Mouse (Mus musculus): ENCODE measurements around the gene Pam.
A peak's percentile ranks its signal among the peaks of the same experiment; 100 is the strongest.
"Not testable (repeated sequence)": the region's sequence is repeated elsewhere in the genome, so short reads cannot be mapped to it uniquely, and the experiment has no call there.

The Pam gene

GRCm38 (mm10) chr1:98038252-98038651 lies 57.2 kb downstream of the Pam start:
- DNase-seq (ENCODE audit: low spot score in 2 of 2), result no peak

GRCm38 (mm10) chr1:98035736-98036135 lies 59.7 kb downstream of the Pam start:
- DNase-seq (ENCODE audit: low spot score in 2 of 2), result no peak

DNA sequence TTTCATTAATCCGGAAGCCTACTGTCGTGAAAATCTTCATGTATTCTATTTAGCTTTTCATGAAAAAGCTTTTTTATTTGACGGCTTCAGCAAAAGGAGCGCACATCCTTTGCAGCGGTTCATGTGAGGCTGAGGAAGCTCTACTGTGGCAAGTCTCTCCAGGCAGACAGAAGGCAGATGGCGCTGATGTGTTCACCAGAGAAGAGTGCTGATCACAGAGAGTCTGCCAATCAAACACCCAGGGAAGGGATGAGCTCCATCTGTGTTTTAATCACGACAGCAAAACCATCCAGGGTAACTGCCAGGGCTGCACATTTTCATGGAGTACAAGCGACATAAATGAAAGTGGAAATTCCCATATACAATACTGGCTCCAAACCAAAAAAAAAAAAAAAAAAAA lies 63.6 kb downstream of the Pam start:
- peak; percentile 82 to 90 for DNase-seq (ENCODE audit: low spot score in 2 of 2)

- DNase-seq (ENCODE audit: low spot score in 2 of 2), result no peak
Observed at GRCm38 (mm10) chr1:98029025-98029424, 66.4 kb downstream of the Pam start.

DNA sequence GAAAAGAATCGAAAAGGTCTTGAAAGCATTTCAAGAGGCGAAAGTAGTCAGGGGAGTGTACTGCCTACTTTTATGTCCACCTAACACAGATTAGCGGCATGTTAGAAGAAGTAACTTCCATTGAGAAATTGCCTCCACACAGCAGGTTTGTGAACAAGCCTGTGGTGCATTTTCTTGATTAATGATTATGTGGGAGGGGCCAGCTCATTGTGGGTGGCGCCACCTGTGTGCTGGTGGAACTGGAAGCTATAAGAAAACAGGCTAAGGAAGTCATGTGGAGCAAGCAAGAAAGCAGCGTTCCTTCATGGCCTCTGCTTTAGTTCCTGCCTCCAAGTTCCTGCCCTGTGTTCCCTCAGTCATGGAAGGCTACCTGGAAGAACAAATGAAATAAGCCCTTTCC lies 67.0 kb downstream of the Pam start:
- no peak for DNase-seq (ENCODE audit: low spot score in 2 of 2)

DNA sequence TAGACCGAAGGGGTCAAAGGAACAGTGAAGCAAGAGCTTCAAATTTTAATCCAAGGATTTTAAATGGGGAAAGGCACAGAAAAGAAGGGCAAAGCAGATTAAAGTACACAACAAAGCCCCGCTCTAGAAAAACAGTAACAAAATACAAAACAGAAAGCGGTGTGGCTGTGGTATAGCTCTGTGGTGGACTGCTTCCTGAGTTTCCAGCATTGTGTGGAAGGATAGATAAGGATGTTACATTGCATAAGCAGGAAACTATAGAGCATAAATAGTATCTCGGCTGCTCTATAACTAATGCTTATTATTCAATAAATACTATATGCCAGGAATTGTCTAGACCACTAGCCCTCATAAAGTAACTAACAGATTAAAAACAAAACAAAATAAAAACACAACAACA lies 67.5 kb downstream of the Pam start:
- no peak for DNase-seq (ENCODE audit: low spot score in 2 of 2)

DNA sequence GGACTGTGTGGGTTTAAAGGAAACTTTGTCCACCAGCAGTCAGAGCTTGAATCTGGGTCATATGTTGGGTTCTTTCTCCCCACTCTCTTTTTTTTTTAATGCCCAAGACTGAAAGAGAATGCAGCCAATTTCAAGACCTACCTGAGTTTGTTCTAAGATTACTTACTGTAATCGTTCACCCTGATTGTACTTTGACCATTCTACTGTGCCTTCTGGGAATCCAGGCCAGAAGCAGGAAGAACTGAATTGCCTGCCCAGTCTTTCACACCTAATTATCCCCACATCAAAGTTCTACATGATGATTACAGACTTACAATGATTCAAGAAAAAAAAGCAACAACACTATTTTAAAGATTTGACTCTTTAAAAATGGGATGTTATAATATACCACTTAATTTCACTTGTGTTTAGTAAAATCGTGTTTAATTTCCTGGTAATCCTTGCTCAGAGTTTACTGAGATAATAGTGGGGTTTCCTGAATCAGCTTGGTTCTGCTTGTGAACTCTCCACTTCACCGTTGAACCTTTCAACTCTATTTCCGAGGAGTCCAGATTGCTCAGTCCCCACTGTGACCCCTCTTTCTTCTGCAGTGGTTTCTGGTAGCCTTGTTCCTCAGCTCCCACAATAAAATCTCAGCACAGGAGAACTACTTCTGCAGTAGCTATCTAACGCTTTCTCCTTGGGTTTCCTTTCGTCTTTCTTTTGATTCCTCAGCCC lies 69.4 kb downstream of the Pam start:
- no peak for DNase-seq (ENCODE audit: low spot score in 2 of 2)

- DNase-seq (ENCODE audit: low spot score in 2 of 2), result no peak
Observed at GRCm38 (mm10) chr1:98023866-98024265, 71.6 kb downstream of the Pam start.

DNA sequence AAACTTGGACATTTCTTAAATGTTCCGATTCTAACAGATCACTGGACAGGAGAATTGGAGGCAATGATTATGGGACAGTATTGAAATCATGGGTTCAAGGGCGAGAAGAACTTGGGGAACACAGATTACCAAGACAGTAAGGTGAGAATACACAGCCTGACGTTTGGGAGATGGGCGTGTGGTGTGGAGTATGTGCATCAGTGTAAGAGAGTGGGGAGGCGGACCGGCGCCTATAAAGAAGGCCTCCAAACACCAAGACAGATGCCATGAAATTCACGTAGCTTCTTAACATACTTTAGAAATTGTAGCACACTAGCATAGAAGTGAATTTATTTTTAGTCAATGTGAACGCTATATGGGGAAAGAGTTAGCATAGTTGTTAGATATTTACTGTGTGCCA lies 76.5 kb downstream of the Pam start:
- no peak for DNase-seq (ENCODE audit: low spot score in 2 of 2)

DNA sequence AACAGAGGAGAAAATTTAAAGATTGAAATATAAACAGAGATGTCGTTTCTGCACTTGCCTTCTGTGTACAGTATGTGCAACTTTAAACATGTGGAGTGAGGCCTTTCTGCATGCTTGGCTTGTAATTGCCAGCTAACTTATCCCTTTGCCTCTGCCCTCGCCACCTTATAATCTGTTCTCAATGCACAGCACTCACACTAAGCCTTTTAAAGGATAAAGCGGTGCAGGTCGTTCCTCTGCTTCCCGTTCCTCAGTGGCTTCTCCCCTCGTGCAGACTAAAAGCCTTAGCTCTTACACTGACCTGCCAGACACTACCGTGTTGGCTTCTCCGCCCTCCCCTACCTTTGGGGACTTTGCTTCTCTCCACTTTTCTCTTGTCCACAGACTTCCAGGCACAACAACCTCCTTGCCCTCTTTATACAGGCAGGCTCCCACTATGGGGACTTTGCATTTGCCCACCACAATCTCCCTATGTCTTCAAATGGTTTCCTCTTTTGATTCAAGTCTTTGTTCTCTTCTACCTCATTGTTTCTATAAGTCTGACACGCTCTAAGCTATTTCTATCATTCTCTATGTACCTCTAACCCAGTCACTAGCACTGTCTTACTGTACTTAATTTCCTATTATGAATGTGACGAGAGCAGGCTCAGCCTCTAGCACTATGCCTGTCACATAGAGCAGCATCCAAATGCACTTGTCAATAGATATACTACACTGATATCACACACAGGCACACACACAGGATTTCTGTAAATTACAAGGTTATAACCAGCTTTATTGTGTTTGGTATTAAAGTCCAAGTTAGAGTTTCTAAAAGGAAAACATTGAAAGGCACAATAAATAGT lies 79.2 kb downstream of the Pam start:
- DNase-seq (ENCODE audit: low spot score in 2 of 2), result no peak

GRCm38 (mm10) chr1:98015564-98015963 lies 79.9 kb downstream of the Pam start:
- no peak for DNase-seq (ENCODE audit: low spot score in 2 of 2)

DNA sequence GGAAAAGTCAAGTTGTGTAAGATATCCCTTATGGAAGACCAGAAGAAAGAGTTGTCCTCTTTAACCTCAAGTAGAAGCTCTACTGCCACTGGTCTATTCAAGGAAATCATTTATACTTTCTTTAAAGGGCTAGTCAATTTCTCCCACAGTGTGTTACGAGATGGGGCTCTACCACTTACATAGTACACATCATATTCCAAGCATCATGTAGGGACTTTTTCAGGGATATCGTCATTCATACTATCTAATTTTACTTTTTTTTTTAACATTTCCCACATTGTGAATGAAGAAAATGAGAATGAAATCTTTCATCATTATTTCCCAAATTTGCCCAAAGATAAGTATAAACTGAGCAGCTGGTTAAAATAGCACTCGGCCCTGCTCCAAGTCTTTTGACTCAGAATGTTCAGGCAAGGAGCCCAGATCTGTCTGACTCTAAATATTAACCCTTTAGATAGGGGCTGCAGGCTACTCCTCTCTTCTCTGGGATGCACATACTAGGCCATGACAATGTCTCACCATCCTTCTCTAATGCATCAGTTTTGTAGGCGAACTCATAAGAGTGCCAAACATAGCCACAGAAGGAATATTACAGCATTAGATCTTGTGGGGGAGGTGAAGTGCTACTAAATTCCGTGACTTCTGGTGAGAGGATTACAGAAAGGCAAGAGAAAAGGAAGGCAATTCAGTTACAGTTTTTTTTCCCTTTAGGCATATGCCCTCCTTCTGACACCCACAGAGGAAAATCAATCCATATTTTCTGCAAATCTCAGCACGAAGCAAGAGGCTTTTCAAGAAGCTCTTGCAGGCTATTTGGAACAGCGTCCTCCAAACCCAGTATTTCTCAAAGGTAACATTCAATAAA lies 92.7 kb downstream of the Pam start:
- peak; percentile 82 to 86 for DNase-seq (ENCODE audit: low spot score in 2 of 2)

DNA sequence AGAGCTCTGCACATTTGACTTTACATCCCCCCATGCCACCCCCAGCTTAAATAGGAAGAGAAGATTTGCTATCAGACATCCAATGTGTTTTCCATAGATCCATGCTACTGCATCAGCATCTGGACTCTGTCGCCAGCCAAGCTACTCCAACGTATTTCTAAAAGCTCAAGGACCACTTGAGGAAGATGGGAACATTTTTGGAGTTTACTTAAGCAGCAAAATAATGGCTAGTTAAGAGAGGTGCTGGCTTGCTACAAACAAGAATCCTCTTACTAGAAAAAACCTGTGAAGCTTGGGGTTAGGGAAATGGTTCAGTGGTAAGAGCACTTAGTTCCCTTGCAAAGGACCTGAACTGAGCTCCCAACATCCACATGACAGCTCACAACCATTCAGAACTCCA lies 96.0 kb downstream of the Pam start:
- no peak for DNase-seq (ENCODE audit: low spot score in 2 of 2)

DNA sequence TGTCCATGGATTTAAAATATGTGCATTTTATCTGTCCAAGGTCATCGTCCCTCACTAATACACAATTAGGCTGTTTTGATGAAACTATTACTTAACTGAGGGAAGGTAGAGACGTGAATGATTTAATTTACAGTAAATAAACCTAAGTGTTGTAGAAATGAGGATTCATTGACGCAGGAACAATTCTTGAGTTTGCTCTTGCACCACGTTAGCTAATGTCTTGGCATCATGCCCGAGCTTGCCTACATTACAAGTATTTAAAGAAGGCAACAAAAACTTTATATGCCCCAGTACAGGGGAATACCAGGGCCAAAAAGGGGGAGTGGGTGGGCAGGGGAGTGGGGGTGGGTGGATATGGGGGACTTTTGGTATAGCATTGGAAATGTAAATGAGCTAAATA lies 96.5 kb downstream of the Pam start:
- DNase-seq (ENCODE audit: low spot score in 2 of 2), result not testable (repeated sequence)

- no peak for DNase-seq (ENCODE audit: low spot score in 2 of 2)
Observed at GRCm38 (mm10) chr1:97997088-97997487, 98.4 kb downstream of the Pam start.

- no peak for DNase-seq (ENCODE audit: low spot score in 2 of 2)
Observed at GRCm38 (mm10) chr1:97991976-97992375, 103.5 kb downstream of the Pam start.

GRCm38 (mm10) chr1:97983189-97983588 lies 112.3 kb downstream of the Pam start:
- no peak for DNase-seq (ENCODE audit: low spot score in 2 of 2)

- no peak for DNase-seq (ENCODE audit: low spot score in 2 of 2)
Observed at GRCm38 (mm10) chr1:97979422-97979821, 116.0 kb downstream of the Pam start.

DNA sequence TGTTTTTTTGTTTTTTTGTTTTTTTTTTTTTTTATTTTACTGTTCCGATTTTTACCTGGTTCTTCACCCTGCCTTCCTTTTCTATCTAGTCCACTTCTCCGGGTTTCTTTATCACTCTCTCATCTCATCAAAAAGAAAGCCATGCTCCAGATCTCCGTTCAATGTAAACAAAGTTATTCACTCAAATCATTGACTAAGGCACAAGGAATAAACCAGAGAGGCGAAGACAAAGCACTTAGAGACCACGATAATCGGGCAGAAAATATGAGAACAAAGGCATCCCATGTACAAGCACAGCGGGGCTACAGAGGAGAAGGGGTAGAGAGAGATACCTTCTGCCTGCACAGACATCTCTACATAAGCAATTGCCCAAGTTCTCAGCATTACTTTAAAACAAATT lies 117.9 kb downstream of the Pam start:
- DNase-seq (ENCODE audit: low spot score in 2 of 2), result no peak

GRCm38 (mm10) chr1:97976873-97977473 lies 118.5 kb downstream of the Pam start:
- DNase-seq (ENCODE audit: low spot score in 2 of 2), result peak; percentile 64 to 70

- DNase-seq (ENCODE audit: low spot score in 2 of 2), result no peak
Observed at GRCm38 (mm10) chr1:97976072-97976471, 119.4 kb downstream of the Pam start.

GRCm38 (mm10) chr1:97974968-97975367 lies 120.5 kb downstream of the Pam start:
- DNase-seq (ENCODE audit: low spot score in 2 of 2), result no peak
